Mouse (Mus musculus): ENCODE measurements around the gene Marf1. TPM values are rescaled to one million over a fixed set of nuclear protein-coding genes. Genes with fewer than 3 reads are reported as not detected.
"Not testable (repeated sequence)": the region's sequence is repeated elsewhere in the genome, so short reads cannot be mapped to it uniquely, and the experiment has no call there.

Gene Marf1
- total RNA-seq (2021): 10 to 100 TPM; 17.5 to 24.2 TPM
- long read RNA-seq, experiment 1, partial matches to known transcripts: 1 of 3 reads
- long read RNA-seq, experiment 1, other reads (novel, unspliced or antisense): 2 of 3 reads
- long read RNA-seq, experiment 2, partial matches to known transcripts: 0 of 2 reads
- long read RNA-seq, experiment 2, other reads (novel, unspliced or antisense): 2 of 2 reads

- DNase-seq: peak; percentile 90
Measured at GRCm38 (mm10) chr16:14162988-14163416, at the start of gene Marf1, which contains the start of gene Nde1. Marf1 (minus strand) TSS chr16:14163351. Nde1 (plus strand) TSS chr16:14163275.

GRCm38 (mm10) chr16:14198798-14199197 lies 35.6 kb upstream of the Marf1 start:
- DNase-seq: no peak

- DNase-seq: peak; percentile 63
Measured at GRCm38 (mm10) chr16:14195427-14195826, 32.3 kb upstream of the Marf1 start.

GRCm38 (mm10) chr16:14194164-14194950 lies 31.2 kb upstream of the Marf1 start:
- DNase-seq: no peak

GRCm38 (mm10) chr16:14185516-14185915 lies 22.4 kb upstream of the Marf1 start:
- DNase-seq: no peak

- no peak for DNase-seq
Measured at GRCm38 (mm10) chr16:14183856-14184255, 20.7 kb upstream of the Marf1 start.

- DNase-seq: no peak
Measured at GRCm38 (mm10) chr16:14182360-14182759, 19.2 kb upstream of the Marf1 start.

- DNase-seq: no peak
Measured at GRCm38 (mm10) chr16:14180163-14180733, 17.1 kb upstream of the Marf1 start.

GRCm38 (mm10) chr16:14178041-14178440 lies 14.9 kb upstream of the Marf1 start:
- no peak for DNase-seq

GRCm38 (mm10) chr16:14169706-14170105 lies 6.6 kb upstream of the Marf1 start:
- no peak for DNase-seq

GRCm38 (mm10) chr16:14166490-14166889 lies 3.3 kb upstream of the Marf1 start:
- no peak for DNase-seq

- no peak for DNase-seq
Measured at GRCm38 (mm10) chr16:14163731-14164130, 580 bp upstream of the Marf1 start.

- no peak for DNase-seq
Measured at GRCm38 (mm10) chr16:14160941-14161340, 2.2 kb downstream of the Marf1 start.

- peak; percentile 54 for DNase-seq
Measured at GRCm38 (mm10) chr16:14159746-14160131, 3.4 kb downstream of the Marf1 start.

GRCm38 (mm10) chr16:14158936-14159745 lies 4.0 kb downstream of the Marf1 start:
- DNase-seq: peak; percentile 97

GRCm38 (mm10) chr16:14158536-14158935 lies 4.6 kb downstream of the Marf1 start:
- no peak for DNase-seq

- DNase-seq: no peak
Measured at GRCm38 (mm10) chr16:14156312-14156711, 6.8 kb downstream of the Marf1 start.

- DNase-seq: not testable (repeated sequence)
Measured at GRCm38 (mm10) chr16:14155638-14156037, 7.5 kb downstream of the Marf1 start.

- DNase-seq: no peak
Measured at GRCm38 (mm10) chr16:14151718-14152117, 11.4 kb downstream of the Marf1 start.

- DNase-seq: no peak
Measured at GRCm38 (mm10) chr16:14147712-14148111, 15.4 kb downstream of the Marf1 start.

GRCm38 (mm10) chr16:14143298-14143697 lies 19.9 kb downstream of the Marf1 start:
- no peak for DNase-seq

GRCm38 (mm10) chr16:14139106-14139505 lies 24.0 kb downstream of the Marf1 start:
- no peak for DNase-seq
